Mouse (Mus musculus) stomach, embryonic 15.5 days (tissue): Measurements from ENCODE around the gene Ggnbp2. TPM values are rescaled to one million over a fixed set of nuclear protein-coding genes. Genes with fewer than 3 reads are reported as not detected.
A peak's percentile ranks its signal among the peaks of the same experiment; 100 is the strongest.
"Not testable (repeated sequence)": the region's sequence is repeated elsewhere in the genome, so short reads cannot be mapped to it uniquely, and the experiment has no call there.

Experiments
- ATAC-seq: fragments of 200-750 bp; cut with Nextera tagmentation; 2 replicates; pipeline ENCODE4 v1.8.0; 2017; ENCODE audit warnings: low read depth, moderate number of reproducible peaks, moderate TSS enrichment; ENCODE audit not compliant: insufficient read depth, low FRiP score
- H3K27ac ChIP-seq: fragments of 300-500 bp; sonication (generic); 2 replicates; pipeline ENCODE4 v1.5.1; 2015; ENCODE audit warnings: mild to moderate bottlenecking, inconsistent platforms
- H3K27me3 ChIP-seq: fragments of 300-500 bp; sonication (generic); replicated peaks from 2 replicates; pipeline ENCODE4 v1.6.1; 2015; ENCODE audit warnings: inconsistent platforms
- H3K36me3 ChIP-seq: fragments of 300-500 bp; sonication (generic); 2 replicates; pipeline ENCODE4 v1.6.1; 2015; ENCODE audit warnings: inconsistent platforms
- H3K4me1 ChIP-seq: fragments of 300-500 bp; sonication (generic); 2 replicates; pipeline ENCODE4 v1.6.1; 2015; ENCODE audit warnings: inconsistent platforms
- H3K4me2 ChIP-seq: fragments of 300-500 bp; sonication (generic); 2 replicates; pipeline ENCODE4 v1.6.1; 2015; ENCODE audit warnings: mild to moderate bottlenecking, inconsistent platforms
- H3K4me3 ChIP-seq: fragments of 300-500 bp; sonication (generic); replicated peaks from 2 replicates; pipeline ENCODE4 v1.5.1; 2015; ENCODE audit warnings: inconsistent platforms
- H3K9ac ChIP-seq: fragments of 300-500 bp; sonication (generic); 2 replicates; pipeline ENCODE4 v1.6.1; 2015; ENCODE audit warnings: inconsistent platforms
- H3K9me3 ChIP-seq: fragments of 300-500 bp; sonication (generic); 2 replicates; pipeline ENCODE4 v1.6.1; 2016; ENCODE audit warnings: inconsistent platforms
- WGBS: fragments of 180-500 bp; shearing (Covaris S2); methylation state at CpG from one replicate; pipeline ENCODE4 v1.1.7; 2015; 5-methylcytosine and 5-hydroxymethylcytosine counted together
- polyA plus RNA-seq: library from polyadenylated mRNA; unstranded; fragments of >200 nt; fragmentation: Nextera tagmentation; extraction: Ambion mirVana; gene quantifications from 2 replicates; pipeline ENCODE4 v1.2.1, GENCODE M21; 2015

The Ggnbp2 gene
- polyA plus RNA-seq, 1 experiment from 2014 or later = 76.7 TPM

GRCm38 (mm10) chr11:84846741-84847474, 23.7 kb downstream of the Ggnbp2 start:
- no peaks in the 10 kb centered on the region for H3K27me3 ChIP-seq
- 94% methylated on average over 15 of the region's 15 CpGs for WGBS
- no peak overlapping the region for H3K4me3 ChIP-seq

GRCm38 (mm10) chr11:84839330-84839729, 31.3 kb downstream of the Ggnbp2 start:
- Histone ChIP-seq H3K4me3 (no peak overlapping the region), H3K4me1 (no peaks in the 10 kb centered on the region), H3K27me3 (no peaks in the 10 kb centered on the region), H3K4me2 (no peak overlapping the region), H3K36me3 (peaks cover 36% of the 10 kb centered on the region), H3K9ac (no peak overlapping the region), H3K27ac (no peak overlapping the region), H3K9me3 (no peaks in the 10 kb centered on the region)
- 90% methylated on average over 2 of the region's 2 CpGs for WGBS
- no peak for ATAC-seq

More at GRCm38 (mm10) chr11:84846741-84847474, 23.7 kb downstream of the Ggnbp2 start:
- Histone ChIP-seq H3K9me3 (no peaks in the 10 kb centered on the region), H3K36me3 (peaks cover 28% of the 10 kb centered on the region), H3K9ac (no peak overlapping the region), H3K4me2 (no peak overlapping the region), H3K4me1 (no peaks in the 10 kb centered on the region), H3K27ac (no peak overlapping the region)
- ATAC-seq = no peak

DNA sequence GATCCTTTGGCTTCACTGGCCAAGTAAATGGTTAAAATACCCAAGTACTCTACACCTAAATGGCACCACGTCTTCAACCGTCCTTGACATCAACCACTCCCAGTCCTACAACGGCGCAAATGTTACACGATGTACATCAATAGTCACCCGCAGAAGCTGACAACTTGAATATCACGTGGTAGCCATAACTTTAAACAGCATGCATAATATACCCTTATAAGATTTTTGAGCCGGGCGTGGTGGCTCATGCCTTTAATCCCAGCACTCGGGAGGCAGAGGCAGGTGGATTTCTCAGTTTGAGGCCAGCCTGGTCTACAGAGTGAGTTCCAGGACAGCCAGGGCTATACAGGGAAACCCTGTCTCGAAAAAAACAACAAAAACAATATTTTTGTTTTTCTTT, 41.1 kb downstream of the Ggnbp2 start:
- not testable (repeated sequence) for H3K4me1 ChIP-seq, ATAC-seq, H3K27me3 ChIP-seq, H3K9me3 ChIP-seq
- Histone ChIP-seq H3K36me3 (peaks cover 19% of the 10 kb centered on the region; the same call in 1 of the 2 replicates), H3K27ac (peak overlapping the region; percentile 87), H3K9ac (peak overlapping the region; percentile 81; the same call in 1 of the 2 replicates), H3K4me2 (peak overlapping the region; percentile 94), H3K4me3 (peak overlapping the region; percentile 83)
- WGBS = 68% methylated on average over 11 of the region's 11 CpGs

DNA sequence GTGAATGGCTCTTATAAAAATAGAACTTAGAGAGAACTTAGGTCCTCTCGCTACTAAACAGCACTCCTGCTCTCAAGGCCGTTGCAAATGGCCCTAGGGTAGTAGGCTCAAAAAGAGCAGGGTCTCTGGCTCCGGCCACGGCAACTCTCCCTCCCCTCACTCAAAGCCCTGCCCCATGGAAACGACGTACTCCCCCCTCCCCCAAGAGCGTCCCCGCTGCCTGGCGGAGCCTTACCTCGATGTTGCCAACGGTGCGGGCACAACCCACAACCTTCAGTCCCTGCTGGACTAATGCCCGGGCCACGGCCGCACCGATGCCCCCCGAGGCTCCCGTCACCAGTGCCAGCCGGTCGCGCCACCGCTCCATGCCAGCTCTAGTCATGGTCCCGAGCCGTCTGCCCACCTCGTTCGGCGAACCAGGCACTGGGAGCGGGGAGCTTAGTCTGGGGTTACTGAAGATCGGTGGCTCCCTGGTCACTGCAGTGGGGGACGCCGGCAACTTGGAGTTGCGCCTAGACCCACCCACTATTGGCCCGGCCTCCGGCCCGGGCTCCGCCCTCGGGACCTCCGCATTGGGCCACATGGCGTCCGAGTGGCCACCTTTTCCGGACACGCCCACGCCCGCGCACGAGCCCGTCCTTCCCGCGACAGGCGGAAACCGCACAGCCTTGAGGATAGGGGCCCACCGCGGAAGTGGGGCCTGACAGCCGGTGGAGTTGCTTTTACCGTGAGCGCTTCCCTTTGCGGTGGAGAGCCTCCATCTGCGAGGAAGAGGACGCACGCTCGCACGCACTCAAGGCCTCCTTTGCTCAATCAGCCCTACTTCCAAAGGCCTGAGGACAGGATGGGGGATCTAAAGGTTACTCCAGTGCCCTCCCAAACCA, 41.9 kb downstream of the Ggnbp2 start, which contains the start of gene Dhrs11:
Gene Dhrs11, minus strand, starts transcription at position 479 of the 884 bp plus-strand sequence.
- peaks cover 4% of the 10 kb centered on the region; the same call in 1 of the 2 replicates for H3K4me1 ChIP-seq
- peak; percentile 94 for ATAC-seq
- WGBS = under 1% methylated on average over 62 of the region's 62 CpGs

DNA sequence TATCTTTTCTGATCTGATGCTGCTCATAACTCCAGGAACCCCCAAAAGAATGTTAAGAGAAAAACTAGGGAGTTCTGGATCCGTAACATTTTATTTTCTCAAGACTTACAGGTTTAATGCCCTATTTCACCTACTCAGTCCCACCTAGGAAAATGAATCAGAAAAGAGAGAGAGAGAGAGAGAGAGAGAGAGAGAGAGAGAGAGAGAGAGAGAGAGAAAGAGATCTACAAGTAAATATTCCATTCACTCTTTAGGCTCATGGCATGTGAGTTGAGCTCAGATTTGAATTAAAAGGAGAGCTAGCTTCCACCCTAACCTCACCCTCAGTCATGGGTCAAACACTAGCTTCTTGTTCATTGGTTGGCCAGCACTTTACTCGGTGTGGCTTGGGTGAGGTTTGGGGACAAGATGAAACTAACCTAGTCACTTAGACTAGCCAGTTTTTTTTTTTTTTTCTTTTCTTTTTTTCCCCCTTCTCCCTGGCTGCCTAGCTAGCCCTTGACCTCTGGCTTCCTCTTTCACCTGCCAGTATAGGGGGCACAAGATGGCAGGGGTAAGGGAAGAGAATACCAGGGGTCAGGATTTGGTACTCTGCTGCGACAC, 42.6 kb downstream of the Ggnbp2 start:
- Histone ChIP-seq H3K4me2 (peak overlapping the region; percentile 94), H3K4me1 (peaks cover 7% of the 10 kb centered on the region; the same call in 1 of the 2 replicates), H3K36me3 (peaks cover 14% of the 10 kb centered on the region; the same call in 1 of the 2 replicates), H3K9me3 (no peaks in the 10 kb centered on the region), H3K9ac (peak overlapping the region; percentile 81), H3K27ac (no peak overlapping the region), H3K27me3 (no peaks in the 10 kb centered on the region), H3K4me3 (peak overlapping the region; percentile 83)
- no peak for ATAC-seq
- WGBS = 44% methylated on average over 3 of the region's 3 CpGs

More for the DNA sequence above, 41.9 kb downstream of the Ggnbp2 start, which contains the start of gene Dhrs11:
- Histone ChIP-seq H3K9me3 (no peaks in the 10 kb centered on the region), H3K27me3 (no peaks in the 10 kb centered on the region), H3K4me2 (peak within 1 kb of the TSS; percentile 94), H3K27ac (peak within 1 kb of the TSS; percentile 87), H3K9ac (peak within 1 kb of the TSS; percentile 81), H3K36me3 (peaks cover 19% of the 10 kb centered on the region; the same call in 1 of the 2 replicates), H3K4me3 (peak within 1 kb of the TSS; percentile 83)

DNA sequence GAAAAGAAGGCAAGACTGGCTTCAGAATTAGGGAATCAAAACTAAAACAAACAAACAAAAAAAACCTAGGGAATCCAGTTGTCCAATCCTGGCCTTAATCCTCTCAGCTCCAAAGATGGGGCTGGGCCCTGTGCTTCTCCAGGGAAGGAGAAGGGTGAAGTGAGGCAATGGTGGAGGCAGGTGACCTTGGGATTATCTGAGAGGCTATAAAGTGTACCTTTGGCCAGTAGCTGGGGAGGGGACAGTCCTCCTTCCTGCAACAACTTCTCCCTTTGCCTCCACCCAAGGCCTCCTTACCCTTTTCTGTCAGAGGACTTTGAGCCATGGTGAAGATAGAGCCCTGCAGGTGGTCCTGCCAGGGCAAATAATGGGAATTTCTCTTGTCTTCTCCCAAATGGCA, 43.1 kb downstream of the Ggnbp2 start:
- H3K36me3 ChIP-seq = peaks cover 10% of the 10 kb centered on the region; the same call in 1 of the 2 replicates
- no peak overlapping the region for H3K4me2 ChIP-seq
- no peak for ATAC-seq
- peaks cover 7% of the 10 kb centered on the region; the same call in 1 of the 2 replicates for H3K4me1 ChIP-seq
- H3K9me3 ChIP-seq = no peaks in the 10 kb centered on the region
- no peak overlapping the region for H3K27ac ChIP-seq
- no peak overlapping the region for H3K9ac ChIP-seq
- no peaks in the 10 kb centered on the region for H3K27me3 ChIP-seq
- peak overlapping the region; percentile 5; the same call in 1 of the 2 replicates for H3K4me3 ChIP-seq

DNA sequence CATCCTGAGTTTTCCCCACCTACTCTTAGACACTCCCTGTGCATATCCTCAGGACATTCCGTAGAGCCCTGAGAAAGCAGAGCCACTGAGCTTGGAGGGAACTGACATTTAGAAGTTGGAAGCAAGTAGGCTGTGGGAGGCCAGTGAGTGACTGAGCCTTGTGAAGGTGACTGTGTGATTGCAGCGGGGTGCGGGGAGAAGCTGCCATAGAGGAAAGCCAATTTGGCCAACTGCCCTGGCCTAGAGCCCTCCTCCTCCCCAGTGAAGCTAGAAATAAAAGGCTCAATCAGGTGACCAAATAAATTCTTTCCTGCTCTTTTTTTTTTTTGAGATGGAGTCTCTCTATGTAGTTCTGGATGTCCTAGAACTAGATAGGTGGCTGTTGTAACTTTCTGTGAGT, 44.4 kb downstream of the Ggnbp2 start:
- WGBS = 51% methylated on average over 3 of the region's 3 CpGs

GRCm38 (mm10) chr11:84825261-84825807, 45.3 kb downstream of the Ggnbp2 start:
- Histone ChIP-seq H3K4me3 (no peak overlapping the region), H3K4me1 (peaks cover 7% of the 10 kb centered on the region; the same call in 1 of the 2 replicates), H3K27ac (no peak overlapping the region), H3K27me3 (no peaks in the 10 kb centered on the region), H3K9ac (no peak overlapping the region), H3K9me3 (no peaks in the 10 kb centered on the region), H3K36me3 (peaks cover 8% of the 10 kb centered on the region; the same call in 1 of the 2 replicates), H3K4me2 (0 out of 2 replicates have a peak overlapping the region, but pooled peaks have one; percentile 8)
- 76% methylated on average over 10 of the region's 10 CpGs for WGBS
- no peak for ATAC-seq

More for the DNA sequence above, 44.4 kb downstream of the Ggnbp2 start:
- Histone ChIP-seq H3K36me3 (peaks cover 8% of the 10 kb centered on the region; the same call in 1 of the 2 replicates), H3K4me3 (no peak overlapping the region), H3K4me2 (no peak overlapping the region), H3K27me3 (no peaks in the 10 kb centered on the region), H3K9me3 (no peaks in the 10 kb centered on the region), H3K27ac (no peak overlapping the region), H3K4me1 (peaks cover 7% of the 10 kb centered on the region; the same call in 1 of the 2 replicates), H3K9ac (no peak overlapping the region)
- no peak for ATAC-seq

DNA sequence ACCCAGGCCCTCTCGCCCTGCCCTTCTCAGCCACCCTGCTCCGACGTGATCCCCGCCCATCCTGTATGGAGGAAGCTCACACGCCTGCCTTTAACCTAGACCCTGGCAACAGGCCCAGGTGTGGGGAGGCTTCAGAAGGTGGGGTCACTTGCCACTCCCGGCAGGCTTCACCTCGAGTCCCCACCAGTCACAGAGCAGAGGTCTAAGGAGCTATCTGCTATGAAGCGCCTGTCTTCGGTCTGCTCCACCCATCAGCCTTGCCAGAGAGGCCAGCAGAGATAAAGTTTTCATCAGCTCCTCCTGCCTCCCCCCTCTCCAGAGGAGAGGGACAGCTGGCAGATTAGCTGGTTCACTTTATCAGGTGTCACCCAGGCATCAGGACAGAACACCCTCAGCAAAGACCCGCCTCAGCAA, 47.1 kb downstream of the Ggnbp2 start:
- no peak overlapping the region for H3K4me3 ChIP-seq
- H3K27me3 ChIP-seq = no peaks in the 10 kb centered on the region
- H3K4me2 ChIP-seq = no peak overlapping the region
- H3K9ac ChIP-seq = no peak overlapping the region
- H3K4me1 ChIP-seq = 0 out of 2 replicates have a peak, but pooled peaks cover 3% of the 10 kb centered on the region
- no peaks in the 10 kb centered on the region for H3K9me3 ChIP-seq
- 42% methylated on average over 10 of the region's 10 CpGs for WGBS
- peak; percentile 82 for ATAC-seq
- no peak overlapping the region for H3K27ac ChIP-seq
- H3K36me3 ChIP-seq = 0 out of 2 replicates have a peak, but pooled peaks cover 3% of the 10 kb centered on the region

DNA sequence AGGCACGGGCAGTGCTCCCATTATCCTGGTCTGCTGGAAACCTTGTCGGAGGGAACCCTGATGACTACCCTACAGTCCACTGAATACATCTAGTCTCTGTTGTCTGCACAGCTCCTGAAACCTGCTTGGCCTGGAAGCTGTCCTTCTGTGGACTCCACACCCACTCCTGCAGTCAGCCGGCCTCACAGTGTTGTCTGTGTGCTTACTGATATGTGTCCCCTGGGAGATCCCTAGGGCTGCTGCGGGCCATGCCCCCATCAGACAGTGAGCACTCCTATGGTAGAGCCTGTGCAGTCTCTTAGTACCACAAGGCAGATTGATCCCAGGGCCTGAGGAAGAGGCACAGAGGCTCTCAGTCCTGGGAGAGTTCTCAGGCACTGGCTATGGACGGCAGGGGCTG, 48.1 kb downstream of the Ggnbp2 start:
- no peak overlapping the region for H3K4me2 ChIP-seq
- WGBS = 74% methylated on average over 5 of the region's 5 CpGs
- no peaks in the 10 kb centered on the region for H3K9me3 ChIP-seq
- no peak overlapping the region for H3K4me3 ChIP-seq
- 0 out of 2 replicates have a peak, but pooled peaks cover 3% of the 10 kb centered on the region for H3K4me1 ChIP-seq
- 0 out of 2 replicates have a peak, but pooled peaks cover 3% of the 10 kb centered on the region for H3K36me3 ChIP-seq
- no peak overlapping the region; the same call in 1 of the 2 replicates for H3K9ac ChIP-seq
- H3K27ac ChIP-seq = no peak overlapping the region
- no peak for ATAC-seq
- H3K27me3 ChIP-seq = no peaks in the 10 kb centered on the region
